Mouse (Mus musculus) layer of hippocampus, postnatal 25 days (tissue): ENCODE data around the gene Nfkbil1. TPM values are rescaled to one million over a fixed set of nuclear protein-coding genes. Genes with fewer than 3 reads are reported as not detected.
A peak's percentile ranks its signal among the peaks of the same experiment; 100 is the strongest.

Source experiments
- DNase-seq, 2 experiments: peaks; one replicate each; pipeline ENCODE4 v3.0.0; 2022; ENCODE audit warnings: mixed read lengths in 2 of 2, low spot score in 1 of 2; ENCODE audit errors: extremely low spot score in 1 of 2
- microRNA-seq, 2 experiments: library from miRNA; unstranded; fragments of <30 nt; microRNA quantifications; one replicate each; pipeline ENCODE4 v1.2.0; 2021
- total RNA-seq, 2 experiments: library from RNA; stranded (reverse); gene quantifications; 2 replicates each; pipeline ENCODE4 v1.2.3; 2021

Gene Nfkbil1
- total RNA-seq, 2 experiments from 2014 or later, result 13.7 to 14.8 TPM

DNA sequence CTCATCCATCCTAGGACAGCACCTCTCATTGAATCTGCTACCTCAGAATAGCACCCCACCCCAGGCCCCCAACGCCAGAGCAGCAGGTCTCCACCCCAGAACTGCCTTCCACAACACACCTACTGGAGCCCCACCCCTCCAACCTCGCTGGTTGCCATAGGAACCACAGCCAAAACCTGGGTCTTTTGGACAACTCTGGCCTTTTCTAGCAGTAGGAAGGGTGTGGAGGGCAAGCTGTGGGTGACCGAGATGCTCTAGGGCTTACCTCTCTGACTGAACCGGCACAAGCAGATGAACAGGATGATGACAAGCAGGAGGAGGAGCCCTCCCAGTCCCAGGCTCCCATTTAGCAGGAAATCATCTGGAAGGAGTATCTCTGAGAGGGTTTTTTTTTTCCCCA is 48.9 kb downstream of the Nfkbil1 start:
- no peak for DNase-seq

DNA sequence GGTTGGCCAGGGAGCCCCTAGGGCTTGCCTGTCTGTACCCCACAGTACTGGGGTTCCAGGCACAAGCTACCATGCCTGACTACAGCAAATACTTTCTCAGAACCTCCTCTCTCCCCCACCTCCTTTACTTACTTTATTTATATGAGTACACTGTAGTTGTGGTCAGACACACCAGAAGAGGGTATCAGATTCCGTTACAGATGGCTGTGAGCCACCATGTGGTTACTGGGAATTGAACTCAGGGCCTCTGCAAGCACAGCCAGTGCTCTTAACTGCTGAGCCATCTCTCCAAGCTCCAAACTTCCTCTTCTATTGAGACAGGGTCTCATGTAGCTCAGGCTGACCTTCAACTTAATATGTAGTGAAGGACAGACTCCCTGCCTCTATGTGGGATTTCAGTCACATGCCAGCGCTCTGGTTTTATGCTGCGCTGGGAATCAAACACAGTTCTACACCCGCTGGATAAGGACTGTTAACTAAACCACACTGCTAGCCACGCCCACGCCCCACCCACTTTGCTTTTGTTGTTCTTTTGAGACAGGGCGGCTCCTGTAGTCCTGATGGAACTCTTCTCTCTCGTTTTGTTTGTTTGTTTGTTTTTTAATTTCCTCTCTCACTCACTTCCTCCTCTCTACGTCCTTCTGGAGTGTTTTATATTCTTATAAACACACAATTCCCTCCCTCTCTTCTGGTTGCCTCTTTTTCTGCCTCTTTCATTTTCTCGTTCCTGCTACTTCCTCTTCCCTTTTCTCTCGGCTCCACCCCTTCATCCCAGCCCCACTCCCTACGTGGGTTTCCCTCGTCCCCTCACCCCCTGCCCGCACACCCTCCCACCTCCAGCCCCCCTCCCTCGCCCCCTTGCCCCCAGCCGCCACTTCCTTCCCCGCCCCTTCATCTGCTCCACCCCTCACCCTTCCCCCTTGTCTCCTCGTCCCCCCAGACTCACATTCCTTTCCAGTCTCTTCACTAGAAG is 49.7 kb downstream of the Nfkbil1 start:
- DNase-seq, result no peak

DNA sequence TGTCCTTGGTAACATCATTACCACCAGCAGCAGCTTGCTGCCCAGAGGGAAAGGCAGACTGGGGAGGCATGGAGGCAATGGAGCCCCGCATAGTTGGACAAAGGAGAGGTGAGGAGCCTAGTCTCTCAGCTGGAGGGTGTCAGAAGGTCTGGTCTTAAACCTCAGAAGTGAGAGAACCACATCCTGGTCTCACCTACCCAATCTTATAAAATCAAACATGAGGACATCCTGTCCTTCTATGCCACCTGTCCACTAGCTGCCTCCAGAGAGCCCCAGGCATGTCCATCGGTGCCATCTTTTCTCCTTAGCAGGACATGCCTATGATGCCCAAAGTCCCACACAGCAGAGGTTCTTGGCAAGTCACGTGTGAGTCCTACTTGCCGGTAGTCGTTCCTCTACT is 55.5 kb downstream of the Nfkbil1 start:
- no peak for DNase-seq

DNA sequence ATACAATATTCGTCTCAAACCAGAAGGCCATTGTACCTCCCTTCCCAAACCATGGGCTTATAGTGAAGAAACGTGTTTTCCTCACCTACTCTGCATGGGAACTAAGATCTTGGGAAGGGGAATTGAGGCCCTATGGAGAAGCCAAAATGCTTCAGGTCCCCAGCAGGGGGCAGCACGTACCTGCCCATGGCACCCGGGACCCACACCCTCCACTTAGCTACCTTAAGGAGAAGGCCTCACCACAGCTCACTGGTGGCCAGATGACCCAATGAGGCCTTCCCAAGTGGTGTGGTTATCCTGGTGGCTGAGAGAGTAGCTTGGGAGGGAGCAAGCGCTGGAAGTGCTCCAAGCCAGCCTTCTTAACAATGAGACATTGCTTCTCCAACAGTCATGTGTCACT is 57.1 kb downstream of the Nfkbil1 start:
- peak in 1 of 2 experiments; percentile 57 for DNase-seq

DNA sequence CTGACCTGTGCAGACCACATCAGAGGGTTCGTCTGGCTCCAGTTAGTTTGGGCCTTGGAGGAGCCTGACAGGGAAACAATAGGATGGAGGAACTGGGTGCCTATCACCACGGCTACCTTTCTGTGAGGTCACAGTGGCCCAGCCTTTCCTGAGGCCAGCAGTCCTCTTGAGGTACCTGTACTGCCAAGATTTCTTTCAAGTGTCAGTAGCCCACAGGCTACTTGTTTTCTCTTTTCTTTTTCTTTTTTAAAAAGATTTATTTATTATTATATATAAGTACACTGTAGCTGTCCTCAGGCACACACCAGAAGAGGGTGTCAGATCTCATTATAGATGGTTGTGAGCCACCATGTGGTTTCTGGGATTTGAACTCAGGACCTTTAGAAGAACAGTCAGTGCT is 59.6 kb downstream of the Nfkbil1 start, which contains the start of gene Aif1:
Gene Aif1, minus strand, starts transcription at position 101 of the 400 bp plus-strand sequence.
- no peak for DNase-seq

DNA sequence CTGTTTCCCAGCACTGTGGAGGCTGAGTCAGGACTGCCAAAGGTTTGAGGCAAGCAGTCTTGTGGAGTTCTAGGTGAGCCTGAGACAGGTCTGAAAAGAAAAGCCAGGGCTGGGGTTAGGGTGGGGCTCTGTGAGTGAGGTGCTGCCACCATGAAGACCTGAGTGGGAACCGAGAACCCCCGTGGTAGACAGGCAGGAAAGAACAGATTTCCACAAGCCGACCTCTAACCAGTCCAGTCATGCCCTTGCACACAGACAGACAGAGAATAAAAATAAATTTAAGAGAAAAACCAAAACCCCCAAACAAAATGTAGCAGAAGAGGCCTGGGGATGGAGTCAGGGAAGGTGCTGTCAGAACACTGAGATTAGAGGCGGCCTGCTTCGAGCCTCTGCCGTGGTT is 60.2 kb downstream of the Nfkbil1 start:
- no peak for DNase-seq

DNA sequence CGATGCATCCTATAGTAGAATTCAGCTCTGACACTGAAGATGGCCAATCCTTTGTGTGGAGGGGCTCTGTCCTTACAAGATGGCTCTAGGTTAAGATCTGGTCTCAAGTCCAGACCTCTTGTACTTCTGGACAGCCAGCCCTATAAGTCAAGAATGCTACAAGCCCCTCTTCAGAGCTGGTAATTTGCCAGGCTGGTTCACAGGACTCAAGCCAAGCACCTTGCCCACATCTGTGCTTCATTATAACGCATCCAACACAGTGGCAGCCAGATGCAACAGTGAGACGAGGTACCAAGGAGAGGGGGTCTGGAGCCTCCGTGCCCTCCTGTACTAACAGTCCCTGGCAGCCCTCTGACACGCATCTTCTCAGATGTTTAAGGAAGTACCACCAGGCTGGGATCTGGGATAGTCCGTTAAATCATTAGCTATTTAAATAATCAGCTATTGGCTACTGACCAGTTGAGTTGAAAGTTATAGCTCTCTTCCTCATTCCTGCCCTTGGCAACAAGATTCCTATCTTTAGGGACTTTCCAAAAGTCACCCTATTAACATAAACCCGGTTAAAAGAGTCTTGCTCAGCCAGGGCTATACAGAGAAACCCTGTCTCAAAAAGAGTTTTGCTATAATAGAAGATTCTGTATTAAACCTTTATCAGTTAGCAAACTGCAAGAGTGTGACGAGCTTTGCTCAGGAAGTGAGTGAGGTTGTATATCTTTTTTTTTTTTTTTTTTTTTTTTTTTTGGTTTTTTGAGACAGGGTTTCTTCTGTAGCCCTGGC is 61.2 kb downstream of the Nfkbil1 start:
- no peak for DNase-seq

DNA sequence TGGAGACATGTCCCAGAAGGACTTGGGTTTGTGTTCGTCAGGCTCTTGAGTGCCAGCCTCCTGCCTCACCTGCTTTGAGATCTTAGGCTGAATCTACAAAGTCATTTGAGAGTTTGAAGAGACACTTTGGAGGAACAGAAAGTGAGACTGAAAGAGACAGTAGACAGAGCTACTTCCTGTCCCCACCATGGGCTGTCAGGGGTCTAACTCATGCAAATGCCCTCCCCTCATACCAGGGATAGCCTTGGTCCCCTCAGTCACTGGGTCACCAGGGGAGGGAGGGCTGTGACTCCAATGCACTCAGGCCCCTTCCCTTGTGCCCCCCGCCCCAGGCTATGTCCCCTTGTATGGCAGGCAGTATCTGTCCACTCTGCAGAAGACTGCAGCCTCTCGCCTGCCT is 62.3 kb downstream of the Nfkbil1 start:
- no peak for DNase-seq

DNA sequence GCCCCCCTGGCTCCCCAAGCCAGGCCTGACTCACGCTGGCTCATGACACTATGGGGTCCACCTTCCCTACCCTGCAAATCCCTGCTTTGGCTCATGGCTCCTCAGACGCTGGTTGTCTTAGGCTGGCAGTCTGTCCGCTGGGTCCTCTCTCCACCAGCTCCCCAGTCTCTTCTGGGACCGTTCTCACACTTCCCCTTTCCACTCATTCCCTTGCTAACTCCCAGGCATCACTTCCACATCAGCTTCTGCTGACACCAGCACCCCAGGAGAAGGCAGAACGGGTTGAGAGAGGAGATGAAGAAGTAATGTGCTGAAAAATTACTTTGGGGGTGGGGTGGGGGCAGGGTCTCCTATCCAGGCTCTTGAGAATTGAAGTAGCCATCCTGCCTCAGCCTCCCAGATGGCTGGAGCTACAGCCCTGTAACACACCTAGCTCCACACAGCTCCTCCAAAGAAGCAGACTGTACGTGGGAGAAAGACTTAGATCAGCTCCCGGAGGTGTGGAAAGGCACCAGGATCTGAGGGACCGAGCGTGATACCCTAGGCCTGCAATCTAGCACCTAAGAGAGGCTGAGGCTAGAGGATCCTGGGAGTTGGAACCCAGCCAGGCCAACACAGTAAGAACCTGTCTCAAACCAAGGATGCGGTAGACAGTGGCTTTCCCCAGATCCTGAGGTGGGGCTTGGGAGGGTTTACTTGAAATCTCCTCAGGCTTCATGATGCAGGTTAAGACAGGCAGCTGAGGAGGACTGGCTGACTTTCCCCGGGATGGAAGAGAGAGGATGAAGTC is 63.0 kb downstream of the Nfkbil1 start:
- DNase-seq, result no peak

Small RNA genes within 50 kb of the gene (microRNA-seq; reads per million reads assigned to microRNA genes)
- 0 reads per million in 2 experiments for gene Mir6973a
- gene Mir6974, result 0.37 to 0.60 reads per million in 2 experiments
- gene Mir6975, result 0.92 to 1.00 reads per million in 2 experiments
- 0 reads per million in 2 experiments for gene Mir8094

Other genes with a start within 250 kb of the Nfkbil1 start
- gene Vars, start 234.8 kb downstream of the Nfkbil1 start, total RNA-seq, result 10 to 100 TPM; 43.7 to 55.6 TPM
- gene Vwa7, start 219.2 kb downstream of the Nfkbil1 start, total RNA-seq, result under 1 TPM; 0.07 to 0.23 TPM
- gene Sapcd1, start 207.8 kb downstream of the Nfkbil1 start, total RNA-seq, result 1 to 10 TPM in 1 of 2 experiments, under 1 TPM in 1; 0.64 to 1.1 TPM
- gene Msh5, start 189.0 kb downstream of the Nfkbil1 start, total RNA-seq, result under 1 TPM; 0.62 to 0.82 TPM
- gene Clic1, start 185.8 kb downstream of the Nfkbil1 start, total RNA-seq, result 10 to 100 TPM in 1 of 2 experiments, 1 to 10 TPM in 1; 9.7 to 10.1 TPM
- 10 to 100 TPM; 19.5 to 20.7 TPM for gene Ddah2, start 176.8 kb downstream of the Nfkbil1 start, total RNA-seq
- gene Ly6g6c, start 170.4 kb downstream of the Nfkbil1 start, total RNA-seq, result not detected
- gene Mpig6b, start 169.6 kb downstream of the Nfkbil1 start, total RNA-seq, result not detected
- 1 to 10 TPM; 4.1 to 4.3 TPM for gene Ly6g6e, start 158.9 kb downstream of the Nfkbil1 start, total RNA-seq
- gene Ly6g6d, start 157.7 kb downstream of the Nfkbil1 start, total RNA-seq, result 1 to 10 TPM in 1 of 2 experiments, under 1 TPM in 1; 0.80 to 1.2 TPM
- gene Ly6g6f, start 150.2 kb downstream of the Nfkbil1 start, total RNA-seq, result not detected
- 10 to 100 TPM; 97.9 to 98.1 TPM for gene Abhd16a, start 146.5 kb downstream of the Nfkbil1 start, total RNA-seq
- not detected for gene Ly6g5c, start 127.5 kb downstream of the Nfkbil1 start, total RNA-seq
- under 1 TPM; 0.42 to 0.54 TPM for gene Ly6g5b, start 120.4 kb downstream of the Nfkbil1 start, total RNA-seq
- 10 to 100 TPM; 14.2 to 14.4 TPM for gene Gpank1, start 114.3 kb downstream of the Nfkbil1 start, total RNA-seq
- 100 to 1,000 TPM; 179 to 181 TPM for gene Csnk2b, start 113.7 kb downstream of the Nfkbil1 start, total RNA-seq
- 10 to 100 TPM; 27.0 to 27.3 TPM for gene D17H6S53E, start 109.4 kb downstream of the Nfkbil1 start, total RNA-seq
- gene Apom, start 103.7 kb downstream of the Nfkbil1 start, total RNA-seq, result not detected
- 100 to 1,000 TPM; 290 to 320 TPM for gene Bag6, start 100.6 kb downstream of the Nfkbil1 start, total RNA-seq
- gene Prrc2a, start 70.9 kb downstream of the Nfkbil1 start, total RNA-seq, result 100 to 1,000 TPM; 302 to 353 TPM
- 10 to 100 TPM; 10.4 to 10.8 TPM for gene Aif1, start 59.7 kb downstream of the Nfkbil1 start, total RNA-seq
- 1 to 10 TPM; 8.1 to 8.9 TPM for gene Lst1, start 47.4 kb downstream of the Nfkbil1 start, total RNA-seq
- under 1 TPM; 0.42 to 0.54 TPM for gene Ltb, start 41.4 kb downstream of the Nfkbil1 start, total RNA-seq
- not detected for gene Tnf, start 33.8 kb downstream of the Nfkbil1 start, total RNA-seq
- under 1 TPM in 1 of 2 experiments, not detected in 1; 0.20 TPM for gene Lta, start 30.4 kb downstream of the Nfkbil1 start, total RNA-seq
- gene Gm16181, start 15.0 kb downstream of the Nfkbil1 start, total RNA-seq, result not detected
- gene Atp6v1g2, start 2.1 kb downstream of the Nfkbil1 start, total RNA-seq, result 100 to 1,000 TPM; 607 to 639 TPM
- gene Ddx39b, start 6.0 kb upstream of the Nfkbil1 start, total RNA-seq, result 100 to 1,000 TPM; 213 to 229 TPM
- 10 to 100 TPM; 14.6 to 15.9 TPM for gene H2-D1, start 26.9 kb upstream of the Nfkbil1 start, total RNA-seq
- gene H2-Q1, start 84.6 kb upstream of the Nfkbil1 start, total RNA-seq, result under 1 TPM in 1 of 2 experiments, not detected in 1; 0.42 TPM
- gene H2-Q2, start 106.5 kb upstream of the Nfkbil1 start, total RNA-seq, result under 1 TPM in 1 of 2 experiments, not detected in 1; 0.44 TPM
- 1 to 10 TPM; 1.5 to 1.9 TPM for gene H2-Q4, start 143.8 kb upstream of the Nfkbil1 start, total RNA-seq
- not detected for gene H2-Q6, start 189.1 kb upstream of the Nfkbil1 start, total RNA-seq
- gene H2-Q7, start 203.4 kb upstream of the Nfkbil1 start, total RNA-seq, result under 1 TPM; 0.10 to 0.38 TPM
- under 1 TPM in 1 of 2 experiments, not detected in 1; 0.09 TPM for gene H2-Q10, start 234.3 kb upstream of the Nfkbil1 start, total RNA-seq